Mouse (Mus musculus) layer of hippocampus, adult 8-10 months (tissue): ENCODE results near the gene Kxd1. TPM values are rescaled to one million over a fixed set of nuclear protein-coding genes. Genes with fewer than 3 reads are reported as not detected.

ENCODE experiments used
- DNase-seq, 2 experiments: peaks; one replicate each; pipeline ENCODE4 v3.0.0; 2022; ENCODE audit warnings: low spot score in 2 of 2
- total RNA-seq, 4 experiments: library from RNA; stranded (reverse); gene quantifications; 2 replicates each; pipeline ENCODE4 v1.2.4; 2022

Kxd1 gene
- total RNA-seq, 4 experiments from 2014 or later: 36.7 to 46.9 (median 39.6) TPM

GRCm38 (mm10) chr8:70547762-70548161 lies 20.0 kb upstream of the Kxd1 start:
- DNase-seq: no peak

DNA sequence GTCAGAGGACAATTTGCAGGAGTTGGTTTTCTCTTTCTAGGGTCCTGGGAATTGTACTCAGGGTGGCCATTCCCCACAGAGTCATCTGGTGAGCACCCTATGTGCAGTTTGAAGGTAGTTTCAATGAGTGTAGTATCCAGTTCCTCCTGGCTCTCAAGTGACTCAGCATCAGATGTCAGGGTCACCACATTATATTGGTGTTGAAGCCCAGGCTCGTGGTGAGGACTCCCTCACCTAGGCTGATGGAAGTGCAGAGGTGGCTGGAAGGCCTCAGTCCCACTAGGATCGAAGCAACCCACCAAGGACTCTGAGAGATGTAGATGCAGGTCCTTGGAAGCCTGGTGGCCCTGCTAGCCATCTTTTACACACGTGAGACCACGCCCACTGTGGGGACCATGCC lies 18.7 kb upstream of the Kxd1 start:
- DNase-seq: no peak

DNA sequence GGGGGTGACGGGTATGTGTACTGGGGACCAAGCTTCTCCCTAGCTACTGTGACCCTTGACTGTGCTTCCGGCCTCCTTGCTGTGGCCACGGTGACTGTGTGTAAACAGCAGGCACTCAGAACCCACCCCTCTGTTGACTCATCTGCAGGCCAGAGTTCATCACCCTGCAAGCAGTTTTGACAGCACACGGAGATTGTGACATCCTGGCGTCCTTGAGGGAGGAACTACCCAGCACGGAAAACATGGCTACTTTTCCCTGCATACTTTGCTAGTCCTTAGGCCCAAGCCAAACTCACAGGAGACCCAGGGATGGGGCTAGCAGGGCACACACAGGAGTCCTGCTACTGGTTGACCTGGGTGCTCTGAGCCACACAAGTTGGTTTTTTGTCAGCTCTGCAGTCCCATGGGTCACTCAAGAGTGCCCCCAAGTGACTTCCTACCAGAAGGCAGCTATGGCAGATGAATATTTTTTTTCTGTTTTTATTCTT lies 16.5 kb upstream of the Kxd1 start:
- no peak for DNase-seq

DNA sequence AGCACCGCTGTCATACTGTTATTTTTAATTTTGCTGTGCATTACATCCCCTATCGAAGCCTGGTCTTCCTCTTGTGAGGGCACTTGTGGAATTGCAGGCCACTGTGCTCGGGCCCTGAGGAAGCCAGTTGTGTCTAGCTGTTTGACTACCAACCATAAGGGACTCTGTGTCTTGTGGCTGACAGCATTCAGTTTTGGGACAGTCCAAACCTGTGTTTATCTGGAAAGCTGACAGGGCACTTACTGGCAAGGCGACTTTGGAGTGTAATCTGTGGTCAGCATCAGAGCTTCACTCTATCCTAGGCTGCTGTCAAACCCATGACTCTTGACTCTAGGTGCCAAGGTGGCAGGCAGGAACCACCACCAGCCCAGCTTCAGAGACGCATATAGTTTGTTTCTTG lies 13.3 kb upstream of the Kxd1 start:
- no peak for DNase-seq

DNA sequence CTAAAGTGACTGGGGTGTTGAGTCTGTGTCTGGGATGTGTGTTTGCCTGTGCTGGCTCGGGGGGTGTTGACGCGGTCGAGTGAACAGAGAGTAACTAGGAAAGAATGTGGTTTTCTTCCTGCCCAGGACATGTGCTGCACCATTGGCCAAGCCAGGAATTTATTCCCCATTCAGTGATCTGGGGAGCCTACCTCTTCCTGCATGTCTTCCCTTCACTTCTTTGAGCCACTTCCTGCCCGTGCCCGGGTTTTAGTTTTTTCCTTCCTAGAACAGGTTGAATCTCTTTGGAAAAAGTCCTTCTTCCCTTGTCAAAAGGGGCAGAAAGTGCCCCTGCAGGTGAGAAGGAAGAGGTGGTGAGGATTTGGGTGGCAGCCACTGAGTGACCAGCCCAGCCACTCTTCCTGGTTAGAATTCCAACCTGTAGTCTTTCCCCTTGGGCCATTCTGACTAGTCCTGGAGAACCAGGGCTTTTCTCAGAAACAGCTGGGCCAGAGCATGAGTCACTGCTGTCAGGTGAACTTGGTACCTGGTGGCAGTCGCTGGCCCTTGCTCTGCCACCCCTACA lies 12.8 kb upstream of the Kxd1 start:
- DNase-seq: no peak

GRCm38 (mm10) chr8:70540013-70540506 lies 12.3 kb upstream of the Kxd1 start:
- no peak for DNase-seq

DNA sequence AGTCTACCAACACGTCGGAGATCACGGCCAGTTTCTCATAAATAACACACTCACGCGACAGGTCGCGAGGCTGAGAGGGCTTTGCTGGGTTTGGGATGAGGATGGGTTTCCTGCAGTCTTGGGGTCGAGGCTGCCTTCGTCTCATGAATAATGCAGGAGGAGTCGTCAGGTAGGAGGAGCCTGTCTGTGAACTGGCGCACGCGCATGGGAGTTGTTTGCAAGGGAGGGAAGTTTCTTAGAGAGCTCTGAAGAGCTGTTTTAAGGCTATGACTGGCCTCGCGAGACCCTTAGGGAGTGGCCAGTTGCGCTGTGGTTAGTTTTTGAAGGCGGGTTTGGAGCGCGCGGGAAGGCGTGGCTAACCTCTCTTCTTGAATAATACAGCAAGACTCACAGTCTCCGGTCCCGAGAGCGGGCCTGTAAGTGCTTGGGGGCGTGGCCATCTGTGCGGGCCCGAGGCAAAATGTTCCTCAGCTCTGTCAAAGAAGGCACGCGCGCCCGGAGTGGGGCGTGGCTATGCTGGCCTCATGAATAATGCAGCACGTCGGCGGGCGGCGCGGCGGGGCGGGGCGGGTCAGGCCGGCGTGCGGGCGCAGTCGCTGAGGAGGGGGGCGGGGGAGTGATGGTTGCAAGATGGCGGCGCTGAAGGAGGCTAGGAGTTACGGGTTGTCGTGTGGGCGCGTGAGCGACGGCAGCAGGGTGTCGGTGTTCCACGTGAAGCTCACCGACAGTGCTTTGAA lies 11.5 kb upstream of the Kxd1 start, which contains the start of gene Ell:
Ell (plus strand) TSS at position 381 of the 737 bp plus-strand sequence.
- DNase-seq: peak; percentile 99

DNA sequence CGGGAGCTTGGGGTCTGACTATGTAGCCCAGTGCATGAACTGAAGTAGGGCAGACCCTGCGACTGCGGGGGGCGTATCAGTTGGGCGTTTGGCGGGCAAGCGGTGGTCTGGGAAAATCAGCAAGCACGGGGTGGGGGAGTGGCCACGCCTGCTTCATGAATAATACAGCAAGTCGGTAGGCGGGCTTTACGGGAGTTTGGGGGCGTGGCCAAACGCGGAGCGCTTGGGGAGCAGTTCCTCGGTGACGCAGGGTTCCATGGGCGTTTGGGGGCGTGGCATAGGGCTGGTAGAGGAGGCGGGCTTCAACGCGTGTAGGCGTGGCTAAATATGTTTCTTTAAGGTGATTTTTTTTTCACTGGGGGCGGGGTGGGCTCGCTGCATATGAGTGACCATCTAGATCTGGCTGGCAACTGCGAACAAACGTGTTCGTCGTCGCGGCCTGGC lies 10.9 kb upstream of the Kxd1 start:
- DNase-seq: peak; percentile 99

DNA sequence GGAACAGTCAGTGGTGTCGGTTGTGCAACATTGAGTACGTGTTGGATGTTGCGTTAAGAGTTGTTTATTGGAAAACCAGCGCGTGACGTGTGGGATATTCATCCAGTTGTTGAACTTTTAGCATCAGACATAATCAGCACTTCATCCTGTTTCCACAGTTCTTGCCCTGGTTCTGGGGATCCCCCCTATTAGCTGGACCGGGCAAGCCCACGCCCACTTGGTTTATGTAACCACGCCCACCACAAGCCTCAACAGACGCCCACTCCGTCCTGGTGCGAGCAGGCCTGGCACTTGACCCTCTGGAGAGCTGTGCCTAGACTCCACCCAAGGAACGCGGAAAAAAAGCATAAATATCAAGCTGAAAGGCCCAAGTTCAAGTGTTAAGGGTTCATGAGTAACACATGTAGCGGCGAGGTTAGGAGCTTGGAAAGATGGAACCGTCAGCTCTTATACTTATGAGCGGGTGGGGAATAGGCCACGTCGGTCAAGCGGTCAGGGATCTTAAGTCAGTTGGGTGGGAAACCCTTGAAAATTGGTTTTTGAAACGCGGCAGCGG lies 10.3 kb upstream of the Kxd1 start:
- peak in 1 of 2 experiments; percentile 65 for DNase-seq

DNA sequence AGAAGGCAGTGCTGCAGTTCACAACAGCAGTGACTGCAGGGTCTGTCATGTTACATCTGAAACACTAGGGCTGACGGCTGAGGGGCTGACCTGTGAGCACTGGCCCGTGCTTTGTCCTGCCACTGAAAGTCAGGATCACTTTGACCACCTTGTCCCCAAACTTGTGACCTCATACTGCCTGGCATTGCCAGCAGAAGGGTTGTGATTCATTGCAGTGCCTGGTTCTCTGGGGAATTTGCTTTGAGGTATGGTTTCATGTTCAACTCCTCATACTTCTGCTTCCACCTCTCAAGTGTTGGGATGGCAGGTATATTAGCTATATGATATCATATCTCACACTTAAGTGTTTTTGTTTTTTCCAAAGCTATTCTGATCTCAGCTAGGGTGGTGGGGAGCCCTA lies 7.9 kb upstream of the Kxd1 start:
- DNase-seq: no peak

GRCm38 (mm10) chr8:70535221-70535620 lies 7.5 kb upstream of the Kxd1 start:
- no peak for DNase-seq

GRCm38 (mm10) chr8:70534281-70534680 lies 6.5 kb upstream of the Kxd1 start:
- DNase-seq: no peak

GRCm38 (mm10) chr8:70530314-70530713 lies 2.6 kb upstream of the Kxd1 start:
- DNase-seq: no peak

- no peak for DNase-seq
Measured at GRCm38 (mm10) chr8:70529741-70530161, 2.0 kb upstream of the Kxd1 start.

DNA sequence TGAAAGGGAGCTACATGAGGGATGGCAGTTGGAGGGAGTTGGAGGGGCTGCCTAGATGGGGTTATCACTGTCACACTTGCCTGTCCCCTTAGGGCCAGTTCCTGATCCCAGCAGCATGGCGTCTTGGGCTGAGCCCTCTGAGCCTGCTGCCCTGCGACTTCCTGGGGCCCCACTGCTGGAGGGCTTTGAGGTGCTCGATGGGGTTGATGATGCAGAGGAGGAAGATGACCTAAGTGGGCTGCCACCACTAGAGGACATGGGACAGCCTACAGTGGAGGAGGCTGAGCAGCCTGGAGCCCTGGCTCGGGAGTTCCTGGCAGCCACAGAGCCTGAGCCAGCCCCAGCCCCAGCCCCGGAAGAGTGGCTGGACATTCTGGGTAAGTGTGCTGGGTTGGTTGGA lies 1.5 kb upstream of the Kxd1 start:
- DNase-seq: no peak

- DNase-seq: no peak
Measured at GRCm38 (mm10) chr8:70528182-70528797, 534 bp upstream of the Kxd1 start.

GRCm38 (mm10) chr8:70527111-70527511 lies 645 bp downstream of the Kxd1 start:
- DNase-seq: no peak

DNA sequence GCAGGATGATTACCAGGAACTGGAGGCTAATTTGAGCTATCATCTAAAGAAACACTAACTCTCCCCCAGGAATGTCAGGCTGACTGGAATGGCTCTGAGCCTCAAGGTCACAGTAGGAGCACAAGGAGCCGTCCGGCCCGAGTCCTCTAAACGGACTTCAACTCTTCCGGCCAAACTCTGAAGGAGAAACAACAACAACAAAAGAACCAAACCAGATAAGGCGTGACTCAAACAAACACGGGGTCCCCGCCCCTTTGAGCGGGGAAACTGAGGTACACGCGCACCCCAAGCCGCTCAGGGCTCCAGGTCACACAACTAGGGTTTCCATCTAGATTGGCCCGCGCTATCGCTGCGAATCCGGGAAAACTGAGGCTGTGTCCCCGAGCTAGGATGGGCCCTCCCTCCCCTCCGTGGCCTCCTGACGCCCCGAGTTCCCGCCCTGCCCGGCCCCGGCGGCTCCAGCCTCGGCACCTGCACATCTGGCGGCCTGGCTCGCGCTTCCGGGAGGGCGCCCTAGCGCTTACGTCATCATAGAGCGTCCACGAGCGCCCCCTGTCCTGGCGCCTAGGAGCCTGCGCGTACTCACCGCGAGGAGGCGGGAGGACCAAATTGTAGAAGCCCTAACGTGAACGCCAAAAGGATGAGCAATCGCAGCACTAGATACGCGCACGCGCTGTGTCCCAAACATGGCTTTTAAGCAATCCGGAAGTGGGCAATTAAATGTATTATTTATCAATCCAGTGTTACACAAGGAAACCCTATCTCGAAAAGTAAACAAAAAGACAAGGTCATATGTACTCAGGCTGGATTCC lies 5.0 kb downstream of the Kxd1 start:
- DNase-seq: peak; percentile 94 to 96

DNA sequence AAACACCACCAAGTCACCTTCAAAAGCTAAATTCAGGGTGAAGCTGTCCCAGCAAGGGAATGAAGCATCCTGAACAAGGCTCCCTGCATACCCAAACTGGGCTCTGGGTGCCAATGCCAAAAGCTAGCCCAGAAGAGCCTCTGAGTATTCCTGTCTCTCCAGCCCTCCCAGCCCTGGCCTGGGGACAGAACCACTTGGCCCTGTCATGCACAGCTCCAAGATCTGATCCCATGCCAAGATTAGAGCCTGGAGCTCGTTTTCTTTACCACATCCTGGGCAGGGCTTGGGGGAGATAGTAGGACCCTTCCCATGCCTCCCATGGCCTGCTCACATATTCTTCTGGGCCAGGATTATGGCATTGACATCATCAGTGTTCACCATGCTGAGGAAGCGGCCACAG lies 8.2 kb downstream of the Kxd1 start:
- no peak for DNase-seq

- DNase-seq: no peak
Measured at GRCm38 (mm10) chr8:70519043-70519442, 8.7 kb downstream of the Kxd1 start.
